Mouse (Mus musculus) ovary, adult 18-20 months (tissue): ENCODE measurements around the gene Trmt2a.

Experiments used
- DNase-seq: peaks from one replicate; pipeline ENCODE4 v3.0.0; 2022; ENCODE audit warnings: low spot score, mixed read lengths

The Trmt2a gene

GRCm38 (mm10) chr16:18231451-18231850 is 17.0 kb upstream of the Trmt2a start:
- no peak for DNase-seq

- DNase-seq, result no peak
Measured at GRCm38 (mm10) chr16:18233451-18233850, 15.0 kb upstream of the Trmt2a start.

- DNase-seq, result no peak
Measured at GRCm38 (mm10) chr16:18233919-18234670, 14.4 kb upstream of the Trmt2a start.

GRCm38 (mm10) chr16:18234671-18235388 is 13.6 kb upstream of the Trmt2a start, which contains the start of gene Zdhhc8:
Zdhhc8 (minus strand) TSS chr16:18235136.
- peak; percentile 63 for DNase-seq

- peak; percentile 69 for DNase-seq
Measured at GRCm38 (mm10) chr16:18235389-18236065, 13.0 kb upstream of the Trmt2a start.

GRCm38 (mm10) chr16:18236676-18237501 is 11.6 kb upstream of the Trmt2a start:
- DNase-seq, result no peak

- no peak for DNase-seq
Measured at GRCm38 (mm10) chr16:18241581-18241980, 6.9 kb upstream of the Trmt2a start.

- DNase-seq, result no peak
Measured at GRCm38 (mm10) chr16:18247521-18248399, 719 bp upstream of the Trmt2a start.

GRCm38 (mm10) chr16:18249364-18249967 is 987 bp downstream of the Trmt2a start:
- DNase-seq, result no peak

GRCm38 (mm10) chr16:18250231-18250630 is 1.8 kb downstream of the Trmt2a start:
- no peak for DNase-seq

- no peak for DNase-seq
Measured at GRCm38 (mm10) chr16:18250828-18251790, 2.6 kb downstream of the Trmt2a start.

GRCm38 (mm10) chr16:18252736-18253135 is 4.3 kb downstream of the Trmt2a start:
- DNase-seq, result no peak

- no peak for DNase-seq
Measured at GRCm38 (mm10) chr16:18253866-18254265, 5.4 kb downstream of the Trmt2a start.

- no peak for DNase-seq
Measured at GRCm38 (mm10) chr16:18258221-18258620, 9.7 kb downstream of the Trmt2a start, which contains the start of gene Gm49776. Gm49776 (minus strand) TSS chr16:18258321.

- no peak for DNase-seq
Measured at GRCm38 (mm10) chr16:18265024-18265423, 16.5 kb downstream of the Trmt2a start.

- no peak for DNase-seq
Measured at GRCm38 (mm10) chr16:18268182-18268581, 19.7 kb downstream of the Trmt2a start.

- no peak for DNase-seq
Measured at GRCm38 (mm10) chr16:18275166-18275565, 26.7 kb downstream of the Trmt2a start.

GRCm38 (mm10) chr16:18288166-18288565 is 39.7 kb downstream of the Trmt2a start:
- DNase-seq, result no peak

- no peak for DNase-seq
Measured at GRCm38 (mm10) chr16:18288581-18289061, 40.1 kb downstream of the Trmt2a start.
